Mouse (Mus musculus): ENCODE results near the gene Arhgap30. TPM values are rescaled to one million over a fixed set of nuclear protein-coding genes. Genes with fewer than 3 reads are reported as not detected.

The Arhgap30 gene
- total and polyA plus RNA-seq, 2 experiments from 2014 or later: 0.75 to 0.82 TPM

GRCm38 (mm10) chr1:171346095-171346450, 42.7 kb upstream of the Arhgap30 start:
- peak overlapping the region; percentile 89 for H3K4me3 ChIP-seq (ENCODE audit: low read depth, low read length)
- no peak for TF ChIP-seq CTCF (IDR thresholded peaks at IDR 0.05)
- peak overlapping the region; percentile 86 for H3K9ac ChIP-seq (replicated peaks; ENCODE audit: low read length, poor library complexity, severe bottlenecking)
- ATAC-seq (ENCODE audit: low FRiP score): peak; percentile 45; the same call in 1 of the 2 replicates
- peaks cover 18% of the 10 kb centered on the region for H3K36me3 ChIP-seq (ENCODE audit: insufficient read depth, low read length)
- peak overlapping the region; percentile 83 for H3K4me2 ChIP-seq (ENCODE audit: low read depth, low read length, poor library complexity, severe bottlenecking)
- no peaks in the 10 kb centered on the region for H3K27me3 ChIP-seq (ENCODE audit: insufficient read depth, low read length)
- H3K9me3 ChIP-seq (ENCODE audit: low read length): peaks cover 7% of the 10 kb centered on the region; the same call in 1 of the 2 replicates
- H3K27ac ChIP-seq (ENCODE audit: low read depth, low read length): peak overlapping the region; percentile 79
- H3K4me1 ChIP-seq (ENCODE audit: insufficient read depth, low read length): no peaks in the 10 kb centered on the region
- WGBS: 2% methylated on average over 14 of the region's 14 CpGs
- DNase-seq (ENCODE audit: low spot score): no peak

DNA sequence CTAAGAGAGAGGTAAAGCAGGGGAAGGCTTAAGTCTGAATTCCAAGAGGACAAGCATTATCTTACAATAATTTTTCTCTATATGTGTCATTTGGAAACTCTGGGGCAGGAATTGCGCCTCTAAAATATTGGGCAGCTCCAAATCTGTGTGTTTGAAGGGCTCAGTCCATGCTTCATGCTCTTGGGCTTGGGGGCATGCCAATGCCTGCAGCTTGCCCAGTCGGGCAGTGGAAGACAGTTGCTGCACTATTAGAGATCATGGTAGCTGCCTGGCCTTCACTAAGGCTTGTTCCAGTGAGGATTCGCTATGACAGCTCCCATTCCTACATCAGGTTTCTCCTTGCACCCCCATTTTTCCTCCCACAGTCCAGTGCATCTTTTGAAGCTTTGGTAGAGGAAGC, 40.1 kb upstream of the Arhgap30 start:
- H3K27me3 ChIP-seq (ENCODE audit: insufficient read depth, low read length): no peaks in the 10 kb centered on the region
- H3K4me1 ChIP-seq (ENCODE audit: insufficient read depth, low read length): no peaks in the 10 kb centered on the region
- ATAC-seq (ENCODE audit: low FRiP score): no peak
- WGBS: 86% methylated on average over 3 of the region's 3 CpGs
- peaks cover 7% of the 10 kb centered on the region; the same call in 1 of the 2 replicates for H3K9me3 ChIP-seq (ENCODE audit: low read length)
- no peak for DNase-seq (ENCODE audit: low spot score)
- TF ChIP-seq CTCF (IDR thresholded peaks at IDR 0.05): no peak
- H3K4me2 ChIP-seq (ENCODE audit: low read depth, low read length, poor library complexity, severe bottlenecking): no peak overlapping the region
- H3K4me3 ChIP-seq (ENCODE audit: low read depth, low read length): no peak overlapping the region
- no peak overlapping the region for H3K9ac ChIP-seq (replicated peaks; ENCODE audit: low read length, poor library complexity, severe bottlenecking)
- H3K36me3 ChIP-seq (ENCODE audit: insufficient read depth, low read length): no peaks in the 10 kb centered on the region
- H3K27ac ChIP-seq (ENCODE audit: low read depth, low read length): no peak overlapping the region

- WGBS: 99% methylated on average over 2 of the region's 2 CpGs
- Histone ChIP-seq H3K4me1 (ENCODE audit: insufficient read depth, low read length) (no peaks in the 10 kb centered on the region), H3K27me3 (ENCODE audit: insufficient read depth, low read length) (no peaks in the 10 kb centered on the region), H3K4me2 (ENCODE audit: low read depth, low read length, poor library complexity, severe bottlenecking) (no peak overlapping the region), H3K9me3 (ENCODE audit: low read length) (peaks cover 7% of the 10 kb centered on the region; the same call in 1 of the 2 replicates), H3K27ac (ENCODE audit: low read depth, low read length) (no peak overlapping the region), H3K9ac (replicated peaks; ENCODE audit: low read length, poor library complexity, severe bottlenecking) (no peak overlapping the region), H3K4me3 (ENCODE audit: low read depth, low read length) (no peak overlapping the region), H3K36me3 (ENCODE audit: insufficient read depth, low read length) (no peaks in the 10 kb centered on the region)
- DNase-seq (ENCODE audit: low spot score) (no peak), ATAC-seq (ENCODE audit: low FRiP score) (no peak)
- TF ChIP-seq CTCF (IDR thresholded peaks at IDR 0.05): no peak
These were observed 39.5 kb upstream of the Arhgap30 start for GRCm38 (mm10) chr1:171349210-171349609.

- Histone ChIP-seq H3K4me3 (ENCODE audit: low read depth, low read length) (no peak overlapping the region), H3K27me3 (ENCODE audit: insufficient read depth, low read length) (no peaks in the 10 kb centered on the region), H3K4me2 (ENCODE audit: low read depth, low read length, poor library complexity, severe bottlenecking) (no peak overlapping the region), H3K9ac (replicated peaks; ENCODE audit: low read length, poor library complexity, severe bottlenecking) (no peak overlapping the region), H3K27ac (ENCODE audit: low read depth, low read length) (no peak overlapping the region), H3K4me1 (ENCODE audit: insufficient read depth, low read length) (no peaks in the 10 kb centered on the region), H3K36me3 (ENCODE audit: insufficient read depth, low read length) (peaks cover 14% of the 10 kb centered on the region), H3K9me3 (ENCODE audit: low read length) (peaks cover 3% of the 10 kb centered on the region; the same call in 1 of the 2 replicates)
- ATAC-seq (ENCODE audit: low FRiP score) (no peak), DNase-seq (ENCODE audit: low spot score) (no peak)
- TF ChIP-seq CTCF (IDR thresholded peaks at IDR 0.05): peak; percentile 61
- 82% methylated on average over 5 of the region's 5 CpGs for WGBS
These were observed 32.9 kb upstream of the Arhgap30 start for GRCm38 (mm10) chr1:171355812-171356340.

DNA sequence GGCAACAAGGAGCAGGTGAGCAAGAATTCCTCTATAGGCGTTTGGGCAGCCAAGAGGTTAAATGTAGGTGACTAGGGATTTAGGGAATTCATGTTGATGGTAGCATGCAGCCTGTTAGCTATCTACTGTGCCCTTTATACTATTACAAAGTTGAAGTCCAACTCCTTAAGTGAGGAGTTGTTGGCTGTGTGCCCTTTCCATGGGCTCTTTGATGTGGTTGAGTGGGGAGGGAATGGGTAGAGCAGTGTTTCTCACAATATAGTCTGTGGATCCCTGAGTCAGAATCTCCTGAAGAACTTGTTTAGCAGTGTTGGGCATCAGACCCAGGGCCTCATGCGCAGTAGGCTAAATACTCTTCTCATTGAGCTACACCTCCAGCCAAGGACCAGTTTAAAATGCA, 31.9 kb upstream of the Arhgap30 start:
- H3K27ac ChIP-seq (ENCODE audit: low read depth, low read length): no peak overlapping the region
- DNase-seq (ENCODE audit: low spot score): no peak
- H3K4me2 ChIP-seq (ENCODE audit: low read depth, low read length, poor library complexity, severe bottlenecking): no peak overlapping the region
- no peak overlapping the region for H3K4me3 ChIP-seq (ENCODE audit: low read depth, low read length)
- peaks cover 3% of the 10 kb centered on the region; the same call in 1 of the 2 replicates for H3K9me3 ChIP-seq (ENCODE audit: low read length)
- no peak for TF ChIP-seq CTCF (IDR thresholded peaks at IDR 0.05)
- H3K36me3 ChIP-seq (ENCODE audit: insufficient read depth, low read length): peaks cover 14% of the 10 kb centered on the region
- no peak overlapping the region for H3K9ac ChIP-seq (replicated peaks; ENCODE audit: low read length, poor library complexity, severe bottlenecking)
- no peaks in the 10 kb centered on the region for H3K27me3 ChIP-seq (ENCODE audit: insufficient read depth, low read length)
- 93% methylated on average over 2 of the region's 2 CpGs for WGBS
- no peak for ATAC-seq (ENCODE audit: low FRiP score)
- H3K4me1 ChIP-seq (ENCODE audit: insufficient read depth, low read length): 0 out of 2 replicates have a peak, but pooled peaks cover 4% of the 10 kb centered on the region

DNA sequence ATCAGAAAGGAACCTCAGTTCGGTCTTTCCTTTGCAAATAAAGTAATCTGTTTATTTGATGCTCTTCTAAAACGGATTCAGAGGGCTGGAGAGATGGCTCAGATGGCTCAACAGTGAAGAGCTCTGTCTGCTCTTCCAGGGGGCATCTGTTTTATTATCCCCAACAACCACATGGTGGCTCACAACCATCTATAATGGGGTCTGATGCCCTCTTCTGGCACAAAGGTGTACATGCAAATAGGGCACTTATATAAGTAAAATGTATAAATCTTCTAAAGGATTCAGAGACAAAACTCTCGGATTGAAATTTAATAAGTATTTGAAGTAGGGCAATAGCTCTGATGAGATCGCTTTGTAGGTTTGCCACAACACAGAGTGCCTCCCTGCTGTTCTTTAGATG, 30.3 kb upstream of the Arhgap30 start:
- Histone ChIP-seq H3K4me1 (ENCODE audit: insufficient read depth, low read length) (0 out of 2 replicates have a peak, but pooled peaks cover 4% of the 10 kb centered on the region), H3K9ac (replicated peaks; ENCODE audit: low read length, poor library complexity, severe bottlenecking) (no peak overlapping the region), H3K9me3 (ENCODE audit: low read length) (peaks cover 3% of the 10 kb centered on the region; the same call in 1 of the 2 replicates), H3K4me3 (ENCODE audit: low read depth, low read length) (no peak overlapping the region), H3K4me2 (ENCODE audit: low read depth, low read length, poor library complexity, severe bottlenecking) (no peak overlapping the region), H3K36me3 (ENCODE audit: insufficient read depth, low read length) (peaks cover 14% of the 10 kb centered on the region), H3K27ac (ENCODE audit: low read depth, low read length) (no peak overlapping the region), H3K27me3 (ENCODE audit: insufficient read depth, low read length) (no peaks in the 10 kb centered on the region)
- DNase-seq (ENCODE audit: low spot score): peak; percentile 74
- peak; percentile 84 for TF ChIP-seq CTCF (IDR thresholded peaks at IDR 0.05)
- ATAC-seq (ENCODE audit: low FRiP score): no peak
- 76% methylated on average over 4 of the region's 4 CpGs for WGBS

All from midbrain, postnatal 0 days (tissue).